Mouse (Mus musculus) right cerebral cortex, postnatal 25 days (tissue): Measurements from ENCODE around the gene Igfbp1.
A peak's percentile ranks its signal among the peaks of the same experiment; 100 is the strongest.
"Not testable (repeated sequence)": the region's sequence is repeated elsewhere in the genome, so short reads cannot be mapped to it uniquely, and the experiment has no call there.

Source experiments
- DNase-seq: peaks from one replicate; pipeline ENCODE4 v3.0.0; 2022

The Igfbp1 gene

GRCm38 (mm10) chr11:7198006-7198405 lies 424 bp downstream of the Igfbp1 start:
- DNase-seq = no peak

GRCm38 (mm10) chr11:7198481-7199256 lies 1.1 kb downstream of the Igfbp1 start:
- no peak for DNase-seq

- DNase-seq = no peak
Measured at GRCm38 (mm10) chr11:7199736-7200392, 2.3 kb downstream of the Igfbp1 start.

- DNase-seq = no peak
Measured at GRCm38 (mm10) chr11:7200393-7200783, 2.8 kb downstream of the Igfbp1 start.

GRCm38 (mm10) chr11:7202206-7202605 lies 4.6 kb downstream of the Igfbp1 start:
- no peak for DNase-seq

- no peak for DNase-seq
Measured at GRCm38 (mm10) chr11:7203846-7204245, 6.3 kb downstream of the Igfbp1 start.

GRCm38 (mm10) chr11:7210343-7210742 lies 12.8 kb downstream of the Igfbp1 start:
- DNase-seq = peak; percentile 79

GRCm38 (mm10) chr11:7211211-7211610 lies 13.6 kb downstream of the Igfbp1 start:
- DNase-seq = no peak

- no peak for DNase-seq
Measured at GRCm38 (mm10) chr11:7212126-7212798, 14.7 kb downstream of the Igfbp1 start.

- DNase-seq = no peak
Measured at GRCm38 (mm10) chr11:7213161-7213500, 15.5 kb downstream of the Igfbp1 start.

GRCm38 (mm10) chr11:7213501-7214341 lies 16.1 kb downstream of the Igfbp1 start, which contains the start of gene Igfbp3:
Igfbp3 (minus strand) TSS chr11:7213923.
- DNase-seq = peak; percentile 88

- no peak for DNase-seq
Measured at GRCm38 (mm10) chr11:7214342-7214660, 16.7 kb downstream of the Igfbp1 start.

GRCm38 (mm10) chr11:7214761-7215160 lies 17.2 kb downstream of the Igfbp1 start:
- peak; percentile 61 for DNase-seq

- DNase-seq = peak; percentile 61
Measured at GRCm38 (mm10) chr11:7215703-7216102, 18.1 kb downstream of the Igfbp1 start.

- not testable (repeated sequence) for DNase-seq
Measured at GRCm38 (mm10) chr11:7221826-7222225, 24.2 kb downstream of the Igfbp1 start.

- peak; percentile 33 for DNase-seq
Measured at GRCm38 (mm10) chr11:7226200-7226599, 28.6 kb downstream of the Igfbp1 start.

GRCm38 (mm10) chr11:7226810-7227550 lies 29.4 kb downstream of the Igfbp1 start:
- no peak for DNase-seq

GRCm38 (mm10) chr11:7228107-7228506 lies 30.5 kb downstream of the Igfbp1 start:
- no peak for DNase-seq

GRCm38 (mm10) chr11:7230000-7230399 lies 32.4 kb downstream of the Igfbp1 start:
- DNase-seq = no peak

GRCm38 (mm10) chr11:7231958-7232357 lies 34.4 kb downstream of the Igfbp1 start:
- DNase-seq = no peak

- no peak for DNase-seq
Measured at GRCm38 (mm10) chr11:7233333-7233732, 35.8 kb downstream of the Igfbp1 start.

- no peak for DNase-seq
Measured at GRCm38 (mm10) chr11:7234436-7234835, 36.9 kb downstream of the Igfbp1 start.
